In genomic region chr7:38253441-38253840, GRCm38 (mm10) we compare ENCODE assay signal across 19 mouse cellular contexts.
"Had no signal": no experiment of that assay in that cellular context is flagged by ENCODE, and none has a peak within 500 bp of the region (broad histone marks: within the 10 kb centered on the region; RNA-seq: fewer than 3 reads in every experiment).

No protein-coding gene starts in this region.

- H3K27ac ChIP-seq: midbrain, embryonic 10.5 days; midbrain, embryonic 12.5 days; neural tube, embryonic 13.5 days; neural tube, embryonic 15.5 days; stomach, embryonic 15.5 days; stomach, postnatal 0 days had no signal

- H3K9ac ChIP-seq: lung, embryonic 14.5 days; midbrain, embryonic 12.5 days; neural tube, embryonic 13.5 days; neural tube, embryonic 15.5 days; stomach, embryonic 15.5 days had no signal

- H3K36me3 ChIP-seq: midbrain, embryonic 10.5 days; midbrain, embryonic 12.5 days; neural tube, embryonic 13.5 days; neural tube, embryonic 15.5 days; stomach, embryonic 15.5 days had no signal

- H3K4me3 ChIP-seq: midbrain, embryonic 10.5 days; midbrain, embryonic 12.5 days; myocyte; neural tube, embryonic 13.5 days; neural tube, embryonic 15.5 days; stomach, embryonic 15.5 days had no signal

- H3K27me3 ChIP-seq: midbrain, embryonic 12.5 days; neural tube, embryonic 13.5 days; neural tube, embryonic 15.5 days; stomach, embryonic 15.5 days had no signal

- H3K9me3 ChIP-seq: midbrain, embryonic 10.5 days; midbrain, embryonic 12.5 days; neural tube, embryonic 13.5 days; neural tube, embryonic 15.5 days; stomach, embryonic 15.5 days had no signal

- H3K4me1 ChIP-seq: midbrain, embryonic 10.5 days; stomach, embryonic 15.5 days had no signal

- DNase-seq: lung, embryonic 14.5 days; lung, postnatal 10 days; lung, postnatal 4 days; midbrain, embryonic 14.5 days; retina, postnatal 1 day; right cerebral cortex, adult 18-20 months; right cerebral cortex, postnatal 25 days; right cerebral cortex, postnatal 4 days; thymus, adult 2 months; thymus, postnatal 25 days; thymus, postnatal 4 days had no signal

- ATAC-seq: midbrain, embryonic 16.5 days had no signal
